Comparison of ENCODE assay signal across 14 mouse cellular contexts in genomic region chr8:99417456-99417855, GRCm38 (mm10). TPM values are rescaled to one million over a fixed set of nuclear protein-coding genes. Genes with fewer than 3 reads are reported as not detected.
DNase-seq lines count a peak whose midpoint lies in the region; ATAC-seq lines count a peak whose summit lies in the region.
"Had no signal": no experiment of that assay in that cellular context is flagged by ENCODE, and none has a peak within 500 bp of the region (broad histone marks: within the 10 kb centered on the region; RNA-seq: fewer than 3 reads in every experiment).

No protein-coding gene starts in this region.

- 33% methylated on average over 7 of the region's 7 CpGs for WGBS in neural tube, embryonic 14.5 days

- peak overlapping the region; percentile 85 for H3K4me2 ChIP-seq in neural tube, embryonic 14.5 days (ENCODE audit: low read depth, low read length)

- peak; percentile 43 to 52 for DNase-seq in cerebellum, postnatal 10 days
- no peak for DNase-seq in cerebellum, adult 9-11 months
- DNase-seq in retina, postnatal 1 day = peak; percentile 9
- DNase-seq in retina, embryonic 14.5 days (ENCODE audit: low spot score) = no peak
- peak; percentile 56 for DNase-seq in layer of hippocampus, adult 9-11 months
- DNase-seq in ovary, postnatal 10 days (ENCODE audit: low spot score) = no peak
- DNase-seq in urinary bladder, adult 2 months (ENCODE audit: low spot score) = no peak
- DNase-seq: adrenal gland, postnatal 36 days; lung, postnatal 14 days; right cerebral cortex, adult 18-20 months had no signal

- no peaks in the 10 kb centered on the region for H3K36me3 ChIP-seq in neural tube, embryonic 14.5 days (ENCODE audit: control insufficient read depth, insufficient read depth, low read length)
- H3K36me3 ChIP-seq: embryonic facial prominence, embryonic 15.5 days had no signal

- H3K9me3 ChIP-seq in neural tube, embryonic 14.5 days (ENCODE audit: control insufficient read depth, low read length) = no peaks in the 10 kb centered on the region
- H3K9me3 ChIP-seq: embryonic facial prominence, embryonic 15.5 days had no signal

- peak overlapping the region; percentile 63 for H3K4me3 ChIP-seq in neural tube, embryonic 14.5 days (ENCODE audit: low read depth, low read length)

- no peak for ATAC-seq in neural tube, embryonic 14.5 days (ENCODE audit: low read depth)
- ATAC-seq: intestine, postnatal 0 days had no signal

- no peaks in the 10 kb centered on the region for H3K27me3 ChIP-seq in neural tube, embryonic 14.5 days (ENCODE audit: control insufficient read depth, insufficient read depth, low read length)

- H3K9ac ChIP-seq in neural tube, embryonic 14.5 days (replicated peaks; ENCODE audit: low read depth, low read length) = no peak overlapping the region
- H3K9ac ChIP-seq: embryonic facial prominence, embryonic 15.5 days had no signal

- H3K4me1 ChIP-seq in neural tube, embryonic 14.5 days (ENCODE audit: control insufficient read depth, insufficient read depth, low read length) = no peaks in the 10 kb centered on the region

- H3K27ac ChIP-seq in neural tube, embryonic 14.5 days (ENCODE audit: low read depth, low read length) = no peak overlapping the region
- H3K27ac ChIP-seq: embryonic facial prominence, embryonic 15.5 days had no signal

RNA-seq across cellular contexts. Expression of gene Cdh8, which starts 1.2 kb away (rescaled TPM):
- polyA plus RNA-seq in neural tube, embryonic 14.5 days (2014; fragmentation: Nextera tagmentation; extraction: Ambion mirVana) = 86.7 and 134 TPM in 2 replicates
- polyA plus RNA-seq in urinary bladder, adult 2 months (2012; rRNA removed) = 1.0 and 1.6 TPM in 2 replicates
- polyA plus RNA-seq: liver, adult 2 months had no signal

Comparison
In these comparisons a context has a peak if more than half of its experiments do, and no peak if none do; other contexts are left out.
1. DNase-seq: peak in cerebellum, postnatal 10 days (2 of 2), retina, postnatal 1 day (single experiment) and layer of hippocampus, adult 9-11 months (single experiment); none in cerebellum, adult 9-11 months (single experiment), retina, embryonic 14.5 days (single experiment), ovary, postnatal 10 days (single experiment) and urinary bladder, adult 2 months (single experiment).
2. RNA of gene Cdh8, which starts 1.2 kb away (polyA plus RNA-seq): 86.7 to 134 TPM in neural tube, embryonic 14.5 days; 1.0 to 1.6 TPM in urinary bladder, adult 2 months; every median in the first group is over 10 times any median in the second.